Mouse (Mus musculus) megakaryocyte, embryonic 14.5 days (primary cell): ENCODE data around the gene Ren1.

ENCODE experiments used
- FLI1 ChIP-seq: IDR thresholded peaks from 2 replicates; pipeline ENCODE4 v1.6.1; 2012; ENCODE audit warnings: low read length, inconsistent platforms, mixed read lengths
- GATA1 ChIP-seq: IDR thresholded peaks from 3 replicates; pipeline ENCODE4 v1.6.1; 2012; ENCODE audit warnings: mixed read lengths, low read length, inconsistent platforms, borderline replicate concordance

DNA sequence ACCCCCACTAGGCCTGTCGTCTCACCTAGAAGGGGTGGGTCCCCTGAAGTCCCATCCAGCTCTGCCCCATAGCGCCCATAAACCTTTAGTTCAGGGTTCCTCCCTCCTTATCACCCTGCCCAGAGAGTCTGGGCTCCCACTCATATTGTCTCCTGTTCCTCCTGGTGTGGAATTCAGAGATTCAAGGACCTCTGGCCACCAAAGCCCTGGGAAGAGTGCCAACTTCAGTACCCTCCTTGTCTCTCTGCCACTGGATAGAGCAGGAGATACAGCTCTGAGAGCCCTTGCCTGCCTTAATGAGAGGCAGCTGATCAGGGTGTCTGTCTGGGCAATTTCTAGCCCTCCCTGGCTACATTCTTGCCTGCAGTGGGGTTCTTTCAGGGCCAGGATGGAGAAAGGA, 14.6 kb downstream of the Ren1 start:
- TF ChIP-seq GATA1 (no peak), FLI1 (no peak)
